Mouse (Mus musculus): ENCODE data around the gene Chmp4b. TPM values are rescaled to one million over a fixed set of nuclear protein-coding genes. Genes with fewer than 3 reads are reported as not detected.

Gene Chmp4b
- total and polyA plus RNA-seq, 2 experiments from 2014 or later: 20.1 to 80.7 TPM

DNA sequence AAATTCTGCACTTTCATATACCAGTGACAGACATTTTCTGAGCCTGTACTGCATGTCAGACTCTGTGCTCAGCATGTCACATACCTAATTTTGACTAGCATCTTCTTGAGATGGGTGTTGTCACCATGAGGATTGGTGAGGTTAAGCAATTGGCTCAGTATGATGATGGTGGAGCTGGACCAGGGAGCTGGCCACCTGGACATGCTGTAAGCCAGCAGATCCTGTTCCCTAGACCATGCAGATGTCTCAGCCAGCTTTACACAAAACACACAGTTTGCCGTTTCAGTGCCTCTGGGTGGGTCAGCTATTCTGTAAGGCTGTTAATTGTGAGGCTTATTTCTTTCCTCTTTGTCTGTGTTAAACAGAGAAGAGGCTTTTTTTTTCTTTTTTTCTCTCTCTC is 31.2 kb downstream of the Chmp4b start:
- Histone ChIP-seq H3K36me3 (replicated peaks; ENCODE audit: control insufficient read depth, insufficient read depth, low read length) (0 out of 2 replicates have a peak, but pooled peaks cover 5% of the 10 kb centered on the region), H3K27ac (ENCODE audit: low read depth) (no peak overlapping the region), H3K4me2 (ENCODE audit: low read depth, low read length) (no peak overlapping the region), H3K4me1 (ENCODE audit: control insufficient read depth, insufficient read depth) (peaks cover 12% of the 10 kb centered on the region; the same call in 1 of the 2 replicates), H3K9me3 (replicated peaks; ENCODE audit: control insufficient read depth, low read length) (no peaks in the 10 kb centered on the region), H3K27me3 (ENCODE audit: control insufficient read depth, insufficient read depth, low read length) (no peaks in the 10 kb centered on the region), H3K4me3 (ENCODE audit: low read depth, low read length) (no peak overlapping the region), H3K9ac (replicated peaks; ENCODE audit: low read depth, low read length) (no peak overlapping the region)
- TF ChIP-seq CTCF (IDR thresholded peaks at IDR 0.05; ENCODE audit: low read depth) (no peak), EP300 (IDR thresholded peaks at IDR 0.05; ENCODE audit: low read depth) (no peak)
- DNase-seq (ENCODE audit: low spot score) (peak; percentile 3), ATAC-seq (ENCODE audit: insufficient read depth, low read depth) (no peak)
- 60% methylated on average over 1 of the region's 1 CpGs for WGBS

DNA sequence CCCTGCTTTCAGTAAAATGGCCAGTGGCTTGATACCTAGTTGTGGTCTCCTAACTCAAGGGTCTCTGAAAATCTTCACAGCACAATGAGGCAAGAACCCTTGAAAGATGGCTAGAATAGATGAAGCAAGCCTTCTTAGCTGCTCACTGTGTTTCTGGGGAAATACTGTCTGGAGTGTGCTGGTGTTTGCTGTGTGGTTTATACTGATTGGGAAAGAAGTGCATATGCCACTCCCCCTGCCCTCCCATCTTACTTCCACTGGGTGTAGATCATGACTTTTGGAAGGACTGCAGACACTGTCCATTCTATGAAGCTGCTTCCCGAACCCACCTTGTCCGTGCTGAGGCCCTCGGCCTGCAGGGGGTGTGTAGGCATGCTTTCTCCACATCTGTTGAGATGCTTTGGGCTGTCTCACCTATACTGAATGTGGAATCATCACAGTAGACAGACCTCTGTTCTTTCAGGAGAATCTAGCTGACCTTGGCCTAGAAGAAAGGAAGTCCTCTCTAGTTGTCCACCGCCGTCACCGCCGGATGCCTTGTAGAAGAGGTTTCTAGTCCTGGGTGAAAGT is 33.5 kb downstream of the Chmp4b start:
- Histone ChIP-seq H3K27me3 (ENCODE audit: control insufficient read depth, insufficient read depth, low read length) (no peaks in the 10 kb centered on the region), H3K9ac (replicated peaks; ENCODE audit: low read depth, low read length) (no peak overlapping the region), H3K9me3 (replicated peaks; ENCODE audit: control insufficient read depth, low read length) (no peaks in the 10 kb centered on the region), H3K4me3 (ENCODE audit: low read depth, low read length) (no peak overlapping the region), H3K36me3 (replicated peaks; ENCODE audit: control insufficient read depth, insufficient read depth, low read length) (peaks cover 12% of the 10 kb centered on the region; the same call in 1 of the 2 replicates), H3K4me1 (ENCODE audit: control insufficient read depth, insufficient read depth) (0 out of 2 replicates have a peak, but pooled peaks cover 4% of the 10 kb centered on the region), H3K4me2 (ENCODE audit: low read depth, low read length) (no peak overlapping the region), H3K27ac (ENCODE audit: low read depth) (no peak overlapping the region)
- 87% methylated on average over 7 of the region's 7 CpGs for WGBS
- ATAC-seq (ENCODE audit: insufficient read depth, low read depth) (no peak), DNase-seq (ENCODE audit: low spot score) (peak; percentile 2)
- TF ChIP-seq EP300 (IDR thresholded peaks at IDR 0.05; ENCODE audit: low read depth) (no peak), CTCF (IDR thresholded peaks at IDR 0.05; ENCODE audit: low read depth) (no peak)

DNA sequence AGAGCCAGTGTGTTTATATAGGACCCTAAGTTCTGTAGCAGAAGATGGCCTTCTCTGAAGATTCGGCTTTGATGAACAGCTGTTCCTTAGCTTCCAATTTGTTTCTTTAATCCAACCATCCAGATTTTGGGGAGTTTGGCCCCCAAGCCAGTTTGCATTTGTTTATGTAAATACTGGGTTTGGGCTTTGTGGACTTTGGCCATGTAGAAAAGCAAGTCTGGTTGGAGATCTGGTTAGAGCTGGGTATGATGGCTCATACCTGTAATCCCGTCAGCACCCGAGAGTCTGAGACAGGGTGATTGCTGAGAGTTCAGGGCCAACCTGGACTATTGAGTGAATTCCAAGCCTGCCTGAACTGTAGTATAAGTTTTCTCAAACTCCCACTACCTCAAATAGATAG is 34.3 kb downstream of the Chmp4b start:
- ATAC-seq (ENCODE audit: insufficient read depth, low read depth): no peak

DNA sequence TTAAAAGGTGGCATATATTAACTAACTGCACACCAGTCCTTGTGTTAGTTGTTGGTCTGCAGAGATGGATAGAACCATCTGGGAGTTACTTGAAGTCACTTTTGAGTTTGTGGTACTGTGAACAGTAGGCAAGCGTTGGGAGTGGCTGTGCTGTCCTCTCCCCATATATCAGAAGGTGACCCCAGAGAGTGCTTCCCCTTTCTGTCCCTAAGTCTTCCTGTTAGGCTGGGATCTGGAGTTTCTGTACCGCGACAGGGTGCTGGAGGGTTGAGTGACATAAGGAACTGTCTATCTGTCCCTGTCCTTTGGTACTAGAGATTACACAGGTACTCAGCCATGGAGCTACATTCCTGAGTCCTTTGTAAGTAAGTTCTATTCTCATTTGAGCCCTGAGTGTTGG is 35.3 kb downstream of the Chmp4b start:
- Histone ChIP-seq H3K36me3 (replicated peaks; ENCODE audit: control insufficient read depth, insufficient read depth, low read length) (peaks cover 29% of the 10 kb centered on the region), H3K4me1 (ENCODE audit: control insufficient read depth, insufficient read depth) (0 out of 2 replicates have a peak, but pooled peaks cover 4% of the 10 kb centered on the region), H3K4me2 (ENCODE audit: low read depth, low read length) (no peak overlapping the region), H3K27me3 (ENCODE audit: control insufficient read depth, insufficient read depth, low read length) (no peaks in the 10 kb centered on the region), H3K27ac (ENCODE audit: low read depth) (no peak overlapping the region), H3K9me3 (replicated peaks; ENCODE audit: control insufficient read depth, low read length) (no peaks in the 10 kb centered on the region), H3K4me3 (ENCODE audit: low read depth, low read length) (no peak overlapping the region), H3K9ac (replicated peaks; ENCODE audit: low read depth, low read length) (no peak overlapping the region)
- ATAC-seq (ENCODE audit: insufficient read depth, low read depth) (no peak), DNase-seq (ENCODE audit: low spot score) (no peak)
- no peak for TF ChIP-seq EP300 (IDR thresholded peaks at IDR 0.05; ENCODE audit: low read depth)
- no peak for TF ChIP-seq CTCF (IDR thresholded peaks at IDR 0.05; ENCODE audit: low read depth)
- 38% methylated on average over 3 of the region's 3 CpGs for WGBS

More for the DNA sequence above, 34.3 kb downstream of the Chmp4b start:
- TF ChIP-seq CTCF (IDR thresholded peaks at IDR 0.05; ENCODE audit: low read depth): no peak
- TF ChIP-seq EP300 (IDR thresholded peaks at IDR 0.05; ENCODE audit: low read depth): no peak
- Histone ChIP-seq H3K27me3 (ENCODE audit: control insufficient read depth, insufficient read depth, low read length) (no peaks in the 10 kb centered on the region), H3K4me2 (ENCODE audit: low read depth, low read length) (no peak overlapping the region), H3K4me3 (ENCODE audit: low read depth, low read length) (no peak overlapping the region), H3K36me3 (replicated peaks; ENCODE audit: control insufficient read depth, insufficient read depth, low read length) (peaks cover 19% of the 10 kb centered on the region; the same call in 1 of the 2 replicates), H3K4me1 (ENCODE audit: control insufficient read depth, insufficient read depth) (0 out of 2 replicates have a peak, but pooled peaks cover 4% of the 10 kb centered on the region), H3K9me3 (replicated peaks; ENCODE audit: control insufficient read depth, low read length) (no peaks in the 10 kb centered on the region), H3K9ac (replicated peaks; ENCODE audit: low read depth, low read length) (no peak overlapping the region), H3K27ac (ENCODE audit: low read depth) (no peak overlapping the region)
- DNase-seq (ENCODE audit: low spot score): peak; percentile 1
- 94% methylated on average over 3 of the region's 3 CpGs for whole genome bisulfite sequencing

DNA sequence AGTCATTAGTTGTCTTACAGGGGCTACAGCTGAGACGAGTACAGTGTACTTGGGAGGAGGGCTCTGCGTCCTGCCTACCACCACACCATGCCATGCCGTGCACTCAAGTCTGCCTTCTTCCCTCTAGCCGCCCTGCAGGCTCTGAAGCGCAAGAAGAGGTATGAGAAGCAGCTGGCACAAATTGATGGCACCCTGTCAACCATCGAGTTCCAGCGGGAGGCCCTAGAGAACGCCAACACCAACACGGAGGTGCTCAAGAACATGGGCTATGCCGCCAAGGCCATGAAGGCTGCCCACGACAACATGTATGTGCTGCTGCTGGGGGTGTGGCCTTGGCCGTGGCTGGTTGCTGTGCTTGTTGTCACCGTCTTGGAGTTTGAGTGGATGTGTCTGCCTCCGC is 37.9 kb downstream of the Chmp4b start:
- no peak overlapping the region for H3K4me2 ChIP-seq (ENCODE audit: low read depth, low read length)
- peaks cover 53% of the 10 kb centered on the region for H3K36me3 ChIP-seq (replicated peaks; ENCODE audit: control insufficient read depth, insufficient read depth, low read length)
- no peaks in the 10 kb centered on the region for H3K9me3 ChIP-seq (replicated peaks; ENCODE audit: control insufficient read depth, low read length)
- DNase-seq (ENCODE audit: low spot score) (no peak), ATAC-seq (ENCODE audit: insufficient read depth, low read depth) (no peak)
- no peaks in the 10 kb centered on the region for H3K27me3 ChIP-seq (ENCODE audit: control insufficient read depth, insufficient read depth, low read length)
- H3K27ac ChIP-seq (ENCODE audit: low read depth): no peak overlapping the region
- TF ChIP-seq CTCF (IDR thresholded peaks at IDR 0.05; ENCODE audit: low read depth): no peak
- TF ChIP-seq EP300 (IDR thresholded peaks at IDR 0.05; ENCODE audit: low read depth): no peak
- no peak overlapping the region for H3K4me3 ChIP-seq (ENCODE audit: low read depth, low read length)
- H3K9ac ChIP-seq (replicated peaks; ENCODE audit: low read depth, low read length): no peak overlapping the region
- WGBS: 83% methylated on average over 14 of the region's 14 CpGs
- 0 out of 2 replicates have a peak, but pooled peaks cover 4% of the 10 kb centered on the region for H3K4me1 ChIP-seq (ENCODE audit: control insufficient read depth, insufficient read depth)

DNA sequence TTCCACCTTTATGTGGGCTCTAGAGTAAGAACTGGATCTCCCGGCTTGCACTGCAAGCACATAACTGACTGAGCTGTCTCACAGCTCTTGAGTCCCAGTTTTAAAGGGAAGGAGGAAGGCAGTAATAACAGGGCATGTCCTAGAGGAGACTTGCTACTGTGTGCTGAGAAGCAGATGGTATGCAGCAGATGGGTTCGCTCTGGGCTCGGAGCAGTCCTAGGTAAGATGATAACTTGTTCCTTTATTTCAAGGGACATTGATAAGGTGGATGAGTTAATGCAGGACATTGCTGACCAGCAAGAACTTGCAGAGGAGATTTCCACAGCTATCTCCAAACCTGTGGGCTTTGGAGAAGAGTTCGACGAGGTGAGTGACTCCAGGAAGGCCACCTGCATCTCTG is 39.5 kb downstream of the Chmp4b start:
- H3K4me3 ChIP-seq (ENCODE audit: low read depth, low read length): no peak overlapping the region
- WGBS: 93% methylated on average over 5 of the region's 5 CpGs
- no peak for ATAC-seq (ENCODE audit: insufficient read depth, low read depth)
- peaks cover 61% of the 10 kb centered on the region for H3K36me3 ChIP-seq (replicated peaks; ENCODE audit: control insufficient read depth, insufficient read depth, low read length)
- H3K27ac ChIP-seq (ENCODE audit: low read depth): no peak overlapping the region
- no peak overlapping the region for H3K9ac ChIP-seq (replicated peaks; ENCODE audit: low read depth, low read length)
- DNase-seq (ENCODE audit: low spot score): no peak
- H3K9me3 ChIP-seq (replicated peaks; ENCODE audit: control insufficient read depth, low read length): no peaks in the 10 kb centered on the region
- H3K4me2 ChIP-seq (ENCODE audit: low read depth, low read length): no peak overlapping the region
- 0 out of 2 replicates have a peak, but pooled peaks cover 4% of the 10 kb centered on the region for H3K4me1 ChIP-seq (ENCODE audit: control insufficient read depth, insufficient read depth)
- H3K27me3 ChIP-seq (ENCODE audit: control insufficient read depth, insufficient read depth, low read length): no peaks in the 10 kb centered on the region
- no peak for TF ChIP-seq EP300 (IDR thresholded peaks at IDR 0.05; ENCODE audit: low read depth)
- TF ChIP-seq CTCF (IDR thresholded peaks at IDR 0.05; ENCODE audit: low read depth): no peak

Data from heart, postnatal 0 days (tissue).